28 mouse cellular contexts compared by ENCODE assay signal in the genomic region with DNA sequence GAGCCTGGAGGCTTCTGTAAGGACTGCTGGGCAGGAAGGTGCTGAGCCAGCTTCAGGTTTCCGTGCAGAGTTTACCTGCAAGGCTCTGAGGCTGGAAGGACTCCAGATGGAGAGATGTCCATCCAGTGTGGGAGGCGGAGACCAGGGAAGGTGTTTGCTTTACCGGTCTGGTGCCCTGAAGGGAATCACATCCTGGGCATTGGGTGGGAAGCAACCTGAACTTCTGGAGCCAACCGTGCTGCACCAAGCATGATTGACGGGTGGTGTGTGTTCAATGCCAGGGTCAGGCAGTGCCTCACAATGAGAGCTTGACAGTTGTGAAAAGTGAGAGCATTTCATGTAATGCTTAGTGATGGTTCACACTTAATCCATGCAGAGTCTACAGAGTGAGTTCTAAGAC. TPM values are rescaled to one million over a fixed set of nuclear protein-coding genes. Genes with fewer than 3 reads are reported as not detected.
"Had no signal": no experiment of that assay in that cellular context is flagged by ENCODE, and none has a peak within 500 bp of the region (broad histone marks: within the 10 kb centered on the region; RNA-seq: fewer than 3 reads in every experiment).

No protein-coding gene starts in this region.

- DNase-seq: kidney, adult 2 months; kidney, postnatal 25 days; left cerebral cortex, postnatal 4 days; lung, adult 18-20 months; lung, postnatal 10 days; lung, postnatal 36 days; midbrain, embryonic 14.5 days; retina, postnatal 1 day; right cerebral cortex, postnatal 25 days; spleen, adult 18-20 months; thymus, postnatal 25 days had no signal

- H3K4me2 ChIP-seq: intestine, embryonic 15.5 days; limb, embryonic 12.5 days; limb, embryonic 15.5 days; liver, embryonic 12.5 days; liver, embryonic 15.5 days; lung, embryonic 15.5 days; midbrain, embryonic 11.5 days; stomach, embryonic 15.5 days had no signal

- H3K4me3 ChIP-seq: intestine, embryonic 15.5 days; limb, embryonic 12.5 days; limb, embryonic 15.5 days; liver, embryonic 12.5 days; liver, embryonic 15.5 days; lung, embryonic 15.5 days; stomach, embryonic 15.5 days had no signal

- H3K27ac ChIP-seq: intestine, embryonic 15.5 days; kidney, postnatal 0 days; limb, embryonic 12.5 days; limb, embryonic 15.5 days; liver, embryonic 12.5 days; liver, embryonic 15.5 days; lung, embryonic 15.5 days; stomach, embryonic 15.5 days had no signal

- H3K9ac ChIP-seq: intestine, embryonic 15.5 days; limb, embryonic 12.5 days; limb, embryonic 15.5 days; liver, embryonic 12.5 days; liver, embryonic 15.5 days; lung, embryonic 15.5 days; stomach, embryonic 15.5 days had no signal

- H3K4me1 ChIP-seq: limb, embryonic 12.5 days; lung, embryonic 15.5 days; stomach, embryonic 15.5 days had no signal

- H3K27me3 ChIP-seq: intestine, embryonic 15.5 days; limb, embryonic 12.5 days; limb, embryonic 15.5 days; liver, embryonic 12.5 days; liver, embryonic 15.5 days; lung, embryonic 15.5 days; stomach, embryonic 15.5 days had no signal

- H3K9me3 ChIP-seq: intestine, embryonic 15.5 days; limb, embryonic 12.5 days; limb, embryonic 15.5 days; liver, embryonic 12.5 days; liver, embryonic 15.5 days; lung, embryonic 15.5 days; stomach, embryonic 15.5 days had no signal

- ATAC-seq: intestine, embryonic 15.5 days; liver, embryonic 12.5 days had no signal

RNA-seq across cellular contexts. Expression of a gene that starts 47.8 kb away (rescaled TPM):
- total RNA-seq: layer of hippocampus, postnatal 10 days; left cerebral cortex, adult 8-10 months; left cerebral cortex, postnatal 14 days; left cerebral cortex, postnatal 4 days; megakaryocyte-erythroid progenitor cell, adult 5-6 weeks; midbrain, postnatal 0 days had no signal
- polyA plus RNA-seq: intestine, embryonic 15.5 days; kidney, adult 2 months; kidney, embryonic 14.5 days; kidney, postnatal 0 days; large intestine, adult 2 months; liver, embryonic 12.5 days; liver, embryonic 15.5 days; lung, embryonic 15.5 days; midbrain, embryonic 11.5 days; midbrain, postnatal 0 days; neural tube, embryonic 14.5 days; stomach, embryonic 15.5 days had no signal
